Mouse (Mus musculus): ENCODE measurements around the gene Kif18b. TPM values are rescaled to one million over a fixed set of nuclear protein-coding genes. Genes with fewer than 3 reads are reported as not detected.

Gene Kif18b
- polyA plus RNA-seq, 2 experiments = 6.3 to 19.7 TPM

GRCm38 (mm10) chr11:102921491-102921890 is 3.4 kb downstream of the Kif18b start:
- WGBS (ENCODE audit: insufficient replicate concordance) = 90% methylated on average over 6 of the region's 6 CpGs
- H3K4me1 ChIP-seq (replicated peaks; ENCODE audit: control insufficient read depth in 2 of 2, insufficient read depth in 2 of 2, low read length in 1 of 2) = peaks cover 4 to 16% of the 10 kb centered on the region in 2 experiments
- no peaks in the 10 kb centered on the region for H3K27me3 ChIP-seq (ENCODE audit: control insufficient read depth, insufficient read depth, low read length)
- H3K4me3 ChIP-seq (ENCODE audit: insufficient read depth in 1 of 2, low read depth in 2 of 2, low read length in 2 of 2) = no peak overlapping the region
- DNase-seq (ENCODE audit: low read depth in 3 of 3, low spot score in 3 of 3) = no peak
- TF ChIP-seq EP300 (IDR thresholded peaks at IDR 0.05; ENCODE audit: low read depth) (no peak), CTCF (IDR thresholded peaks at IDR 0.05; ENCODE audit: low read depth) (no peak)
- no peak overlapping the region for H3K4me2 ChIP-seq (ENCODE audit: low read depth)
- ATAC-seq (ENCODE audit: insufficient read depth) = no peak
- peaks cover 41% of the 10 kb centered on the region for H3K36me3 ChIP-seq (replicated peaks; ENCODE audit: control insufficient read depth, insufficient read depth, low read depth)
- H3K27ac ChIP-seq = no peak overlapping the region
- no peaks in the 10 kb centered on the region for H3K9me3 ChIP-seq (ENCODE audit: control insufficient read depth, low read length)
- 0 out of 2 replicates have a peak overlapping the region, but pooled peaks have one; percentile 6 for H3K9ac ChIP-seq (replicated peaks)

- no peak overlapping the region for H3K4me2 ChIP-seq (ENCODE audit: low read depth)
- H3K9ac ChIP-seq (replicated peaks) = no peak overlapping the region
- ATAC-seq (ENCODE audit: insufficient read depth) (no peak), DNase-seq (ENCODE audit: low read depth in 3 of 3, low spot score in 3 of 3) (no peak)
- peaks cover 4 to 6% of the 10 kb centered on the region in 2 experiments; a peak in 3 of 4 replicates for H3K4me1 ChIP-seq (replicated peaks; ENCODE audit: control insufficient read depth in 2 of 2, insufficient read depth in 2 of 2, low read length in 1 of 2)
- no peaks in the 10 kb centered on the region for H3K27me3 ChIP-seq (ENCODE audit: control insufficient read depth, insufficient read depth, low read length)
- H3K36me3 ChIP-seq (replicated peaks; ENCODE audit: control insufficient read depth, insufficient read depth, low read depth) = peaks cover 74% of the 10 kb centered on the region
- no peak overlapping the region for H3K4me3 ChIP-seq (ENCODE audit: insufficient read depth in 1 of 2, low read depth in 2 of 2, low read length in 2 of 2)
- H3K9me3 ChIP-seq (ENCODE audit: control insufficient read depth, low read length) = no peaks in the 10 kb centered on the region
- 82% methylated on average over 4 of the region's 4 CpGs for WGBS (ENCODE audit: insufficient replicate concordance)
- TF ChIP-seq EP300 (IDR thresholded peaks at IDR 0.05; ENCODE audit: low read depth) (no peak), CTCF (IDR thresholded peaks at IDR 0.05; ENCODE audit: low read depth) (no peak)
- no peak overlapping the region for H3K27ac ChIP-seq
Observed at GRCm38 (mm10) chr11:102918077-102918476, 6.8 kb downstream of the Kif18b start.

GRCm38 (mm10) chr11:102915380-102915779 is 9.5 kb downstream of the Kif18b start:
- H3K4me2 ChIP-seq (ENCODE audit: low read depth) = no peak overlapping the region
- TF ChIP-seq EP300 (IDR thresholded peaks at IDR 0.05; ENCODE audit: low read depth) (no peak), CTCF (IDR thresholded peaks at IDR 0.05; ENCODE audit: low read depth) (no peak)
- no peak overlapping the region for H3K4me3 ChIP-seq (ENCODE audit: insufficient read depth in 1 of 2, low read depth in 2 of 2, low read length in 2 of 2)
- 89% methylated on average over 9 of the region's 9 CpGs for WGBS (ENCODE audit: insufficient replicate concordance)
- H3K9me3 ChIP-seq (ENCODE audit: control insufficient read depth, low read length) = no peaks in the 10 kb centered on the region
- no peak overlapping the region for H3K27ac ChIP-seq
- H3K36me3 ChIP-seq (replicated peaks; ENCODE audit: control insufficient read depth, insufficient read depth, low read depth) = peaks cover 74% of the 10 kb centered on the region
- H3K4me1 ChIP-seq (replicated peaks; ENCODE audit: control insufficient read depth in 2 of 2, insufficient read depth in 2 of 2, low read length in 1 of 2) = no peaks in the 10 kb centered on the region
- H3K9ac ChIP-seq (replicated peaks) = no peak overlapping the region
- DNase-seq (ENCODE audit: low read depth in 3 of 3, low spot score in 3 of 3) = no peak
- H3K27me3 ChIP-seq (ENCODE audit: control insufficient read depth, insufficient read depth, low read length) = no peaks in the 10 kb centered on the region
- ATAC-seq (ENCODE audit: insufficient read depth) = no peak

GRCm38 (mm10) chr11:102911376-102911775 is 13.5 kb downstream of the Kif18b start:
- H3K9me3 ChIP-seq (ENCODE audit: control insufficient read depth, low read length) = no peaks in the 10 kb centered on the region
- 78% methylated on average over 7 of the region's 7 CpGs for WGBS (ENCODE audit: insufficient replicate concordance)
- H3K27ac ChIP-seq = no peak overlapping the region
- H3K4me2 ChIP-seq (ENCODE audit: low read depth) = no peak overlapping the region
- no peak overlapping the region for H3K9ac ChIP-seq (replicated peaks)
- H3K36me3 ChIP-seq (replicated peaks; ENCODE audit: control insufficient read depth, insufficient read depth, low read depth) = peaks cover 99% of the 10 kb centered on the region
- DNase-seq (ENCODE audit: low read depth in 3 of 3, low spot score in 3 of 3) (no peak), ATAC-seq (ENCODE audit: insufficient read depth) (no peak)
- H3K27me3 ChIP-seq (ENCODE audit: control insufficient read depth, insufficient read depth, low read length) = no peaks in the 10 kb centered on the region
- H3K4me3 ChIP-seq (ENCODE audit: insufficient read depth in 1 of 2, low read depth in 2 of 2, low read length in 2 of 2) = no peak overlapping the region
- TF ChIP-seq EP300 (IDR thresholded peaks at IDR 0.05; ENCODE audit: low read depth) = no peak
- no peak for TF ChIP-seq CTCF (IDR thresholded peaks at IDR 0.05; ENCODE audit: low read depth)
- no peaks in the 10 kb centered on the region for H3K4me1 ChIP-seq (replicated peaks; ENCODE audit: control insufficient read depth in 2 of 2, insufficient read depth in 2 of 2, low read length in 1 of 2)

GRCm38 (mm10) chr11:102903654-102904053 is 21.3 kb downstream of the Kif18b start:
- H3K9ac ChIP-seq (replicated peaks) = no peak overlapping the region
- TF ChIP-seq EP300 (IDR thresholded peaks at IDR 0.05; ENCODE audit: low read depth) (no peak), CTCF (IDR thresholded peaks at IDR 0.05; ENCODE audit: low read depth) (no peak)
- H3K4me1 ChIP-seq (replicated peaks; ENCODE audit: control insufficient read depth in 2 of 2, insufficient read depth in 2 of 2, low read length in 1 of 2) = peaks cover 0 to 2% of the 10 kb centered on the region in 2 experiments; a peak in 2 of 4 replicates
- ATAC-seq (ENCODE audit: insufficient read depth) = no peak
- H3K4me3 ChIP-seq (ENCODE audit: insufficient read depth in 1 of 2, low read depth in 2 of 2, low read length in 2 of 2) = no peak overlapping the region
- no peak overlapping the region for H3K4me2 ChIP-seq (ENCODE audit: low read depth)
- DNase-seq (ENCODE audit: low read depth in 3 of 3, low spot score in 3 of 3) = no peak
- H3K36me3 ChIP-seq (replicated peaks; ENCODE audit: control insufficient read depth, insufficient read depth, low read depth) = peaks cover 40% of the 10 kb centered on the region
- no peaks in the 10 kb centered on the region for H3K27me3 ChIP-seq (ENCODE audit: control insufficient read depth, insufficient read depth, low read length)
- H3K9me3 ChIP-seq (ENCODE audit: control insufficient read depth, low read length) = no peaks in the 10 kb centered on the region
- WGBS (ENCODE audit: insufficient replicate concordance) = 77% methylated on average over 7 of the region's 7 CpGs
- H3K27ac ChIP-seq = no peak overlapping the region
